Mouse (Mus musculus) testis, adult 2 months (tissue): Measurements from ENCODE around the gene Epha8.

ENCODE experiments used
- CTCF ChIP-seq: fragments of 200-500 bp; IDR thresholded peaks from 2 replicates; pipeline ENCODE4 v1.5.1; 2012; ENCODE audit warnings: low read depth, mild to moderate bottlenecking, inconsistent platforms, low read length, moderate library complexity; ENCODE audit not compliant: control insufficient read depth, insufficient read depth, insufficient replicate concordance
- POLR2A ChIP-seq: fragments of 200-500 bp; IDR thresholded peaks from 2 replicates; pipeline ENCODE4 v1.6.1; 2012; ENCODE audit warnings: low read depth, mild to moderate bottlenecking, inconsistent platforms, low read length, moderate library complexity; ENCODE audit not compliant: control insufficient read depth

- no peak for TF ChIP-seq POLR2A
- no peak for TF ChIP-seq CTCF
Measured at GRCm38 (mm10) chr4:136942761-136943160, 13.9 kb downstream of the Epha8 start.
